Mouse (Mus musculus) midbrain, embryonic 15.5 days (tissue): ENCODE data around the gene Pgam5. TPM values are rescaled to one million over a fixed set of nuclear protein-coding genes. Genes with fewer than 3 reads are reported as not detected.

ENCODE experiments used
- ATAC-seq: fragments of 200-750 bp; cut with Nextera tagmentation; replicated peaks from 2 replicates; pipeline ENCODE4 v1.8.0; 2017; ENCODE audit warnings: moderate TSS enrichment
- H3K27ac ChIP-seq: fragments of 300-500 bp; sonication (generic); 2 replicates; pipeline ENCODE4 v1.5.1; 2015; ENCODE audit warnings: mild to moderate bottlenecking, inconsistent platforms
- H3K27me3 ChIP-seq: fragments of 300-500 bp; sonication (generic); replicated peaks from 2 replicates; pipeline ENCODE4 v1.6.1; 2015; ENCODE audit warnings: inconsistent platforms
- H3K36me3 ChIP-seq: fragments of 300-500 bp; sonication (generic); replicated peaks from 2 replicates; pipeline ENCODE4 v1.6.1; 2015; ENCODE audit warnings: inconsistent platforms
- H3K4me1 ChIP-seq: fragments of 300-500 bp; sonication (generic); 2 replicates; pipeline ENCODE4 v1.6.1; 2015; ENCODE audit warnings: inconsistent platforms
- H3K4me2 ChIP-seq: fragments of 300-500 bp; sonication (generic); 2 replicates; pipeline ENCODE4 v1.6.1; 2015; ENCODE audit warnings: inconsistent platforms, mild to moderate bottlenecking, moderate library complexity
- H3K4me3 ChIP-seq: fragments of 300-500 bp; sonication (generic); 2 replicates; pipeline ENCODE4 v1.5.1; 2015; ENCODE audit warnings: mild to moderate bottlenecking, inconsistent platforms
- H3K9ac ChIP-seq: fragments of 300-500 bp; sonication (generic); 2 replicates; pipeline ENCODE4 v1.6.1; 2015; ENCODE audit warnings: mild to moderate bottlenecking, inconsistent platforms
- H3K9me3 ChIP-seq: fragments of 300-500 bp; sonication (generic); 2 replicates; pipeline ENCODE4 v1.6.1; 2016; ENCODE audit warnings: inconsistent platforms
- WGBS: fragments of 180-500 bp; shearing (Covaris S2); methylation state at CpG from one replicate; pipeline ENCODE4 v1.1.7; 2015; ENCODE audit warnings: mixed read lengths; 5-methylcytosine and 5-hydroxymethylcytosine counted together
- polyA plus RNA-seq: library from polyadenylated mRNA; unstranded; fragments of >200 nt; fragmentation: Nextera tagmentation; extraction: Ambion mirVana; gene quantifications from 2 replicates; pipeline ENCODE4 v1.2.1, GENCODE M21; 2015

Gene Pgam5
- polyA plus RNA-seq, 1 experiment from 2014 or later = 104 TPM

GRCm38 (mm10) chr5:110225056-110225455 is 44.7 kb downstream of the Pgam5 start:
- Histone ChIP-seq H3K27ac (no peak overlapping the region), H3K4me1 (peaks cover 3% of the 10 kb centered on the region), H3K9ac (no peak overlapping the region), H3K4me3 (no peak overlapping the region), H3K9me3 (no peaks in the 10 kb centered on the region), H3K36me3 (peaks cover 38% of the 10 kb centered on the region), H3K4me2 (no peak overlapping the region), H3K27me3 (no peaks in the 10 kb centered on the region)
- 90% methylated on average over 3 of the region's 3 CpGs for WGBS
- no peak for ATAC-seq

- Histone ChIP-seq H3K9ac (no peak overlapping the region), H3K4me2 (no peak overlapping the region), H3K27ac (no peak overlapping the region), H3K27me3 (no peaks in the 10 kb centered on the region), H3K4me3 (no peak overlapping the region), H3K4me1 (no peaks in the 10 kb centered on the region), H3K9me3 (no peaks in the 10 kb centered on the region), H3K36me3 (peaks cover 59% of the 10 kb centered on the region)
- ATAC-seq = no peak
- WGBS = 89% methylated on average over 6 of the region's 6 CpGs
These were observed 47.0 kb downstream of the Pgam5 start for GRCm38 (mm10) chr5:110222757-110223156.

- Histone ChIP-seq H3K36me3 (peaks cover 70% of the 10 kb centered on the region), H3K27ac (no peak overlapping the region), H3K9ac (no peak overlapping the region), H3K4me3 (no peak overlapping the region), H3K27me3 (no peaks in the 10 kb centered on the region), H3K4me2 (no peak overlapping the region), H3K4me1 (no peaks in the 10 kb centered on the region), H3K9me3 (no peaks in the 10 kb centered on the region)
- WGBS = 93% methylated on average over 4 of the region's 4 CpGs
- no peak for ATAC-seq
These were observed 49.4 kb downstream of the Pgam5 start for GRCm38 (mm10) chr5:110220331-110220730.

- Histone ChIP-seq H3K36me3 (peaks cover 85% of the 10 kb centered on the region), H3K9ac (no peak overlapping the region), H3K4me3 (no peak overlapping the region), H3K9me3 (no peaks in the 10 kb centered on the region), H3K27ac (no peak overlapping the region), H3K4me2 (no peak overlapping the region), H3K4me1 (no peaks in the 10 kb centered on the region), H3K27me3 (no peaks in the 10 kb centered on the region)
- ATAC-seq = no peak
- WGBS = 94% methylated on average over 3 of the region's 3 CpGs
These were observed 52.9 kb downstream of the Pgam5 start for GRCm38 (mm10) chr5:110216780-110217179.

GRCm38 (mm10) chr5:110211312-110211711 is 58.4 kb downstream of the Pgam5 start:
- no peak for ATAC-seq
- Histone ChIP-seq H3K36me3 (peaks cover 87% of the 10 kb centered on the region), H3K4me1 (no peaks in the 10 kb centered on the region), H3K27me3 (no peaks in the 10 kb centered on the region), H3K9ac (no peak overlapping the region), H3K27ac (no peak overlapping the region), H3K9me3 (no peaks in the 10 kb centered on the region), H3K4me2 (no peak overlapping the region), H3K4me3 (no peak overlapping the region)
- 91% methylated on average over 2 of the region's 2 CpGs for WGBS

Other genes with a start within 250 kb of the Pgam5 start
- 3.2 and 4.4 TPM in 2 replicates for gene Gm17655, start 197.4 kb downstream of the Pgam5 start, polyA plus RNA-seq
- 0.56 and 0.58 TPM in 2 replicates for gene Gm35315, start 175.5 kb downstream of the Pgam5 start, polyA plus RNA-seq
- 7.0 and 7.5 TPM in 2 replicates for gene Plcxd1, start 169.9 kb downstream of the Pgam5 start, polyA plus RNA-seq
- gene Gtpbp6, start 161.7 kb downstream of the Pgam5 start, polyA plus RNA-seq = 67.0 and 67.3 TPM in 2 replicates
- 18.1 and 19.7 TPM in 2 replicates for gene Zfp605, start 159.8 kb downstream of the Pgam5 start, polyA plus RNA-seq
- 88.0 and 91.7 TPM in 2 replicates for gene Chfr, start 134.1 kb downstream of the Pgam5 start, polyA plus RNA-seq
- gene Golga3, start 93.2 kb downstream of the Pgam5 start, polyA plus RNA-seq = 25.5 and 28.5 TPM in 2 replicates
- gene Ankle2, start 38.9 kb downstream of the Pgam5 start, polyA plus RNA-seq = 20.6 and 22.6 TPM in 2 replicates
- 11.3 and 11.5 TPM in 2 replicates for gene Pxmp2, start 16.3 kb upstream of the Pgam5 start, polyA plus RNA-seq
- gene Pole, start 16.4 kb upstream of the Pgam5 start, polyA plus RNA-seq = 7.5 and 7.7 TPM in 2 replicates
- gene P2rx2, start 73.3 kb upstream of the Pgam5 start, polyA plus RNA-seq = 7.7 and 8.4 TPM in 2 replicates
- gene Lrcol1, start 74.8 kb upstream of the Pgam5 start, polyA plus RNA-seq = not detected in 2 replicates
- gene Fbrsl1, start 178.6 kb upstream of the Pgam5 start, polyA plus RNA-seq = 24.2 and 25.9 TPM in 2 replicates